Mouse (Mus musculus): ENCODE results near the gene Smarca4. TPM values are rescaled to one million over a fixed set of nuclear protein-coding genes. Genes with fewer than 3 reads are reported as not detected.
"Not testable (repeated sequence)": the region's sequence is repeated elsewhere in the genome, so short reads cannot be mapped to it uniquely, and the experiment has no call there.

Smarca4 gene
- polyA plus RNA-seq, 1 experiment from 2014 or later = 159 TPM

- H3K4me3 ChIP-seq = no peak overlapping the region
- no peaks in the 10 kb centered on the region for H3K9me3 ChIP-seq
- H3K27ac ChIP-seq (replicated peaks) = no peak overlapping the region
- H3K36me3 ChIP-seq = peaks cover 93% of the 10 kb centered on the region
- 91% methylated on average over 4 of the region's 4 CpGs for WGBS
- H3K4me2 ChIP-seq (replicated peaks) = no peak overlapping the region
- ATAC-seq (replicated peaks) = no peak
- no peaks in the 10 kb centered on the region for H3K27me3 ChIP-seq
- no peaks in the 10 kb centered on the region for H3K4me1 ChIP-seq
- H3K9ac ChIP-seq (replicated peaks) = no peak overlapping the region
These were observed 64.5 kb downstream of the Smarca4 start for GRCm38 (mm10) chr9:21680448-21680847.

- no peaks in the 10 kb centered on the region for H3K27me3 ChIP-seq
- 86% methylated on average over 4 of the region's 4 CpGs for WGBS
- no peak overlapping the region for H3K4me2 ChIP-seq (replicated peaks)
- no peak for ATAC-seq (replicated peaks)
- H3K9me3 ChIP-seq = no peaks in the 10 kb centered on the region
- no peak overlapping the region for H3K27ac ChIP-seq (replicated peaks)
- no peaks in the 10 kb centered on the region for H3K4me1 ChIP-seq
- H3K36me3 ChIP-seq = peaks cover 93% of the 10 kb centered on the region
- H3K4me3 ChIP-seq = no peak overlapping the region
- no peak overlapping the region for H3K9ac ChIP-seq (replicated peaks)
These were observed 66.9 kb downstream of the Smarca4 start for GRCm38 (mm10) chr9:21682827-21683226.

GRCm38 (mm10) chr9:21683897-21684296, 67.9 kb downstream of the Smarca4 start:
- peaks cover 93% of the 10 kb centered on the region for H3K36me3 ChIP-seq
- ATAC-seq (replicated peaks) = no peak
- no peak overlapping the region for H3K4me3 ChIP-seq
- no peaks in the 10 kb centered on the region for H3K9me3 ChIP-seq
- no peaks in the 10 kb centered on the region for H3K4me1 ChIP-seq
- no peak overlapping the region for H3K9ac ChIP-seq (replicated peaks)
- H3K27me3 ChIP-seq = no peaks in the 10 kb centered on the region
- H3K4me2 ChIP-seq (replicated peaks) = no peak overlapping the region
- H3K27ac ChIP-seq (replicated peaks) = no peak overlapping the region
- 84% methylated on average over 3 of the region's 3 CpGs for WGBS

- 94% methylated on average over 7 of the region's 7 CpGs for WGBS
- Histone ChIP-seq H3K4me1 (no peaks in the 10 kb centered on the region), H3K4me3 (no peak overlapping the region), H3K9ac (replicated peaks) (no peak overlapping the region), H3K9me3 (no peaks in the 10 kb centered on the region), H3K27ac (replicated peaks) (no peak overlapping the region), H3K36me3 (peaks cover 88% of the 10 kb centered on the region), H3K27me3 (no peaks in the 10 kb centered on the region), H3K4me2 (replicated peaks) (no peak overlapping the region)
- no peak for ATAC-seq (replicated peaks)
These were observed 72.6 kb downstream of the Smarca4 start for GRCm38 (mm10) chr9:21688554-21688953.

- H3K4me1 ChIP-seq = no peaks in the 10 kb centered on the region
- ATAC-seq (replicated peaks) = no peak
- WGBS = 89% methylated on average over 3 of the region's 3 CpGs
- H3K4me2 ChIP-seq (replicated peaks) = no peak overlapping the region
- no peak overlapping the region for H3K27ac ChIP-seq (replicated peaks)
- H3K27me3 ChIP-seq = no peaks in the 10 kb centered on the region
- H3K9ac ChIP-seq (replicated peaks) = no peak overlapping the region
- H3K36me3 ChIP-seq = peaks cover 84% of the 10 kb centered on the region
- no peaks in the 10 kb centered on the region for H3K9me3 ChIP-seq
- H3K4me3 ChIP-seq = no peak overlapping the region
These were observed 74.1 kb downstream of the Smarca4 start for GRCm38 (mm10) chr9:21690031-21690430.

- no peak overlapping the region for H3K4me3 ChIP-seq
- no peaks in the 10 kb centered on the region for H3K4me1 ChIP-seq
- 51% methylated on average over 2 of the region's 2 CpGs for WGBS
- no peak overlapping the region for H3K9ac ChIP-seq (replicated peaks)
- H3K9me3 ChIP-seq = no peaks in the 10 kb centered on the region
- no peaks in the 10 kb centered on the region for H3K27me3 ChIP-seq
- H3K36me3 ChIP-seq = peaks cover 81% of the 10 kb centered on the region
- H3K4me2 ChIP-seq (replicated peaks) = no peak overlapping the region
- H3K27ac ChIP-seq (replicated peaks) = no peak overlapping the region
- ATAC-seq (replicated peaks) = no peak
These were observed 75.9 kb downstream of the Smarca4 start for GRCm38 (mm10) chr9:21691862-21692261.

- Histone ChIP-seq H3K36me3 (peaks cover 78% of the 10 kb centered on the region), H3K27me3 (no peaks in the 10 kb centered on the region), H3K4me3 (no peak overlapping the region), H3K9ac (replicated peaks) (no peak overlapping the region), H3K4me2 (replicated peaks) (no peak overlapping the region), H3K27ac (replicated peaks) (no peak overlapping the region), H3K9me3 (no peaks in the 10 kb centered on the region), H3K4me1 (no peaks in the 10 kb centered on the region)
- 98% methylated on average over 4 of the region's 4 CpGs for WGBS
- ATAC-seq (replicated peaks) = no peak
These were observed 76.5 kb downstream of the Smarca4 start for GRCm38 (mm10) chr9:21692491-21692890.

GRCm38 (mm10) chr9:21694071-21694470, 78.1 kb downstream of the Smarca4 start:
- Histone ChIP-seq H3K27ac (replicated peaks) (no peak overlapping the region), H3K4me1 (no peaks in the 10 kb centered on the region), H3K36me3 (peaks cover 71% of the 10 kb centered on the region), H3K4me2 (replicated peaks) (no peak overlapping the region), H3K9me3 (no peaks in the 10 kb centered on the region), H3K4me3 (no peak overlapping the region), H3K9ac (replicated peaks) (no peak overlapping the region), H3K27me3 (no peaks in the 10 kb centered on the region)
- no peak for ATAC-seq (replicated peaks)

- H3K27ac ChIP-seq (replicated peaks) = no peak overlapping the region
- no peak overlapping the region for H3K9ac ChIP-seq (replicated peaks)
- no peak overlapping the region for H3K4me3 ChIP-seq
- H3K27me3 ChIP-seq = no peaks in the 10 kb centered on the region
- H3K36me3 ChIP-seq = peaks cover 72% of the 10 kb centered on the region
- no peaks in the 10 kb centered on the region for H3K4me1 ChIP-seq
- H3K4me2 ChIP-seq (replicated peaks) = no peak overlapping the region
- no peak for ATAC-seq (replicated peaks)
- 91% methylated on average over 5 of the region's 5 CpGs for WGBS
- H3K9me3 ChIP-seq = no peaks in the 10 kb centered on the region
These were observed 79.3 kb downstream of the Smarca4 start for GRCm38 (mm10) chr9:21695229-21695792.

GRCm38 (mm10) chr9:21697121-21697520, 81.2 kb downstream of the Smarca4 start:
- no peaks in the 10 kb centered on the region for H3K4me1 ChIP-seq
- no peaks in the 10 kb centered on the region for H3K27me3 ChIP-seq
- no peak for ATAC-seq (replicated peaks)
- peaks cover 75% of the 10 kb centered on the region for H3K36me3 ChIP-seq
- 87% methylated on average over 6 of the region's 6 CpGs for WGBS
- H3K4me3 ChIP-seq = no peak overlapping the region
- H3K27ac ChIP-seq (replicated peaks) = no peak overlapping the region
- no peaks in the 10 kb centered on the region for H3K9me3 ChIP-seq
- H3K4me2 ChIP-seq (replicated peaks) = no peak overlapping the region
- H3K9ac ChIP-seq (replicated peaks) = no peak overlapping the region

GRCm38 (mm10) chr9:21699280-21699679, 83.3 kb downstream of the Smarca4 start:
- H3K27me3 ChIP-seq; H3K4me3 ChIP-seq; ATAC-seq (replicated peaks); H3K4me2 ChIP-seq (replicated peaks); H3K4me1 ChIP-seq; H3K9me3 ChIP-seq; H3K9ac ChIP-seq (replicated peaks); H3K27ac ChIP-seq (replicated peaks): not testable (repeated sequence)
- WGBS = 87% methylated on average over 6 of the region's 6 CpGs
- peaks cover 83% of the 10 kb centered on the region for H3K36me3 ChIP-seq

GRCm38 (mm10) chr9:21701091-21701490, 85.1 kb downstream of the Smarca4 start:
- Histone ChIP-seq H3K36me3 (peaks cover 86% of the 10 kb centered on the region), H3K4me3 (no peak overlapping the region), H3K4me1 (no peaks in the 10 kb centered on the region), H3K9me3 (no peaks in the 10 kb centered on the region), H3K27ac (replicated peaks) (no peak overlapping the region), H3K9ac (replicated peaks) (no peak overlapping the region), H3K27me3 (no peaks in the 10 kb centered on the region), H3K4me2 (replicated peaks) (no peak overlapping the region)
- ATAC-seq (replicated peaks) = no peak
- 95% methylated on average over 14 of the region's 14 CpGs for WGBS

GRCm38 (mm10) chr9:21703494-21703893, 87.5 kb downstream of the Smarca4 start:
- H3K36me3 ChIP-seq = peaks cover 92% of the 10 kb centered on the region
- H3K9me3 ChIP-seq = no peaks in the 10 kb centered on the region
- no peaks in the 10 kb centered on the region for H3K27me3 ChIP-seq
- H3K4me1 ChIP-seq = no peaks in the 10 kb centered on the region
- H3K4me2 ChIP-seq (replicated peaks) = no peak overlapping the region
- no peak overlapping the region for H3K4me3 ChIP-seq
- H3K27ac ChIP-seq (replicated peaks) = no peak overlapping the region
- no peak overlapping the region for H3K9ac ChIP-seq (replicated peaks)
- ATAC-seq (replicated peaks) = no peak
- WGBS = 95% methylated on average over 7 of the region's 7 CpGs

Measured in forebrain, embryonic 15.5 days (tissue).